Mouse (Mus musculus) CH12.LX (cell line): ENCODE results near the gene Akr7a5. TPM values are rescaled to one million over a fixed set of nuclear protein-coding genes. Genes with fewer than 3 reads are reported as not detected.

Experiments used
- DNase-seq: peaks from one replicate; pipeline ENCODE4 v3.0.0-alpha.2; 2013; ENCODE audit errors: extremely low read depth
- H3K27ac ChIP-seq: 2 replicates; pipeline ENCODE4 v1.5.1; 2012; ENCODE audit warnings: low read depth, mild to moderate bottlenecking, control low read depth, moderate library complexity; ENCODE audit not compliant: insufficient read depth
- H3K27me3 ChIP-seq: replicated peaks from 2 replicates; pipeline ENCODE3; 2012; ENCODE audit warnings: inconsistent platforms
- H3K36me3 ChIP-seq, 2 experiments: replicated peaks in 1 of 2; 2 replicates each; pipeline versions ENCODE3 to v1.6.1; 2012; ENCODE audit warnings: inconsistent platforms in 1 of 2, low read length in 1 of 2, mild to moderate bottlenecking in 1 of 2, mixed read lengths in 1 of 2, moderate library complexity in 1 of 2; ENCODE audit not compliant: control insufficient read depth in 1 of 2, insufficient read depth in 1 of 2
- H3K4me1 ChIP-seq, 2 experiments: 2 replicates each; pipeline ENCODE4 v1.6.1; 2012; ENCODE audit warnings: inconsistent platforms in 1 of 2, moderate library complexity in 1 of 2; ENCODE audit not compliant: insufficient read depth in 2 of 2, control insufficient read depth in 1 of 2
- H3K4me2 ChIP-seq: 2 replicates; pipeline ENCODE4 v1.6.1; 2012; ENCODE audit warnings: low read depth, mild to moderate bottlenecking, control low read depth; ENCODE audit not compliant: poor library complexity, insufficient read depth, severe bottlenecking
- H3K4me3 ChIP-seq, 3 experiments: fragments of 150-350 bp in 1 of 3; sonication (generic) in 1 of 3; replicated peaks in 1 of 3; 2 replicates each; pipeline versions ENCODE3 to v1.5.1; 2011 to 2012; ENCODE audit warnings: low read depth in 2 of 3, low read length in 2 of 3, mild to moderate bottlenecking in 2 of 3, moderate library complexity in 2 of 3, control low read depth in 1 of 3, improper control_type of control experiment in 1 of 3, inconsistent platforms in 1 of 3, mixed read lengths in 1 of 3; ENCODE audit not compliant: poor library complexity in 1 of 3
- H3K79me2 ChIP-seq: replicated peaks from 2 replicates; pipeline ENCODE4 v1.6.1; 2012; ENCODE audit warnings: mild to moderate bottlenecking, moderate library complexity; ENCODE audit not compliant: control insufficient read depth, poor library complexity, insufficient read depth, severe bottlenecking; ENCODE audit errors: extremely low read depth
- H3K9ac ChIP-seq: 2 replicates; pipeline ENCODE4 v1.6.1; 2012; ENCODE audit warnings: low read depth, mild to moderate bottlenecking, control low read depth, moderate library complexity; ENCODE audit not compliant: insufficient read depth
- H3K9me3 ChIP-seq: replicated peaks from 2 replicates; pipeline ENCODE3; 2012; ENCODE audit warnings: low read length, inconsistent platforms, mixed read lengths
- CHD1 ChIP-seq: IDR thresholded peaks from 2 replicates; pipeline ENCODE4 v1.6.1; 2012; ENCODE audit warnings: low read depth, low read length, improper control_type of control experiment, inconsistent platforms
- CHD2 ChIP-seq: IDR thresholded peaks from 2 replicates; pipeline ENCODE4 v1.6.1; 2011; ENCODE audit warnings: low read length, improper control_type of control experiment
- E2F4 ChIP-seq: IDR thresholded peaks from 2 replicates; pipeline ENCODE4 v1.6.1; 2011; ENCODE audit warnings: low read depth, low read length, improper control_type of control experiment; ENCODE audit not compliant: insufficient replicate concordance
- HCFC1 ChIP-seq: IDR thresholded peaks from 2 replicates; pipeline ENCODE4 v1.6.1; 2012; ENCODE audit warnings: low read depth, mild to moderate bottlenecking, inconsistent platforms, low read length, improper control_type of control experiment
- IRF4 ChIP-seq: IDR thresholded peaks from 2 replicates; pipeline ENCODE4 v1.6.1; 2014; ENCODE audit warnings: low read depth, mild to moderate bottlenecking, inconsistent platforms, low read length, improper control_type of control experiment
- JUN ChIP-seq: IDR thresholded peaks from 2 replicates; pipeline ENCODE4 v1.6.1; 2011; ENCODE audit warnings: low read depth, mild to moderate bottlenecking, low read length, improper control_type of control experiment, moderate library complexity; ENCODE audit not compliant: insufficient read depth
- KAT2A ChIP-seq: IDR thresholded peaks from 2 replicates; pipeline ENCODE4 v1.6.1; 2012; ENCODE audit warnings: low read length, improper control_type of control experiment, inconsistent platforms; ENCODE audit not compliant: insufficient replicate concordance
- MAX ChIP-seq: IDR thresholded peaks from 2 replicates; pipeline ENCODE4 v1.6.1; 2011; ENCODE audit warnings: low read length, improper control_type of control experiment
- MAZ ChIP-seq: IDR thresholded peaks from 2 replicates; pipeline ENCODE4 v1.6.1; 2012; ENCODE audit warnings: low read depth, mild to moderate bottlenecking, inconsistent platforms, low read length, improper control_type of control experiment, moderate library complexity
- MXI1 ChIP-seq: IDR thresholded peaks from 2 replicates; pipeline ENCODE4 v1.6.1; 2011; ENCODE audit warnings: mild to moderate bottlenecking, low read depth, low read length, improper control_type of control experiment
- MYC ChIP-seq: IDR thresholded peaks from 2 replicates; pipeline ENCODE4 v1.6.1; 2011; ENCODE audit warnings: low read depth, mild to moderate bottlenecking, improper control_type of control experiment, low read length
- NRF1 ChIP-seq: IDR thresholded peaks from 2 replicates; pipeline ENCODE4 v1.6.1; 2014; ENCODE audit warnings: low read depth, mild to moderate bottlenecking, inconsistent platforms, low read length, improper control_type of control experiment, moderate library complexity
- PAX5 ChIP-seq: IDR thresholded peaks from 2 replicates; pipeline ENCODE4 v1.6.1; 2012; ENCODE audit warnings: low read length, inconsistent platforms, mixed read lengths
- POLR2A ChIP-seq: IDR thresholded peaks from 2 replicates; pipeline ENCODE4 v1.6.1; 2011; ENCODE audit warnings: low read depth, mild to moderate bottlenecking, improper control_type of control experiment, low read length
- POLR2AphosphoS2 ChIP-seq: IDR thresholded peaks from 2 replicates; pipeline ENCODE4 v1.6.1; 2011; ENCODE audit warnings: low read depth, low read length, improper control_type of control experiment
- SIN3A ChIP-seq: IDR thresholded peaks from 2 replicates; pipeline ENCODE4 v1.6.1; 2012; ENCODE audit warnings: low read length, improper control_type of control experiment, inconsistent platforms
- TBP ChIP-seq: conservative IDR thresholded peaks from 2 replicates; pipeline ENCODE4 v1.6.1; 2011; ENCODE audit warnings: low read depth, low read length, improper control_type of control experiment
- TCF12 ChIP-seq: IDR thresholded peaks from 2 replicates; pipeline ENCODE4 v1.6.1; 2014; ENCODE audit warnings: low read depth, mild to moderate bottlenecking, inconsistent platforms, low read length, improper control_type of control experiment
- UBTF ChIP-seq: IDR thresholded peaks from 2 replicates; pipeline ENCODE4 v1.6.1; 2012; ENCODE audit warnings: low read depth, mild to moderate bottlenecking, inconsistent platforms, low read length, improper control_type of control experiment, moderate library complexity
- USF2 ChIP-seq: conservative IDR thresholded peaks from 2 replicates; pipeline ENCODE4 v1.6.1; 2011; ENCODE audit warnings: low read depth, low read length, improper control_type of control experiment
- ZKSCAN1 ChIP-seq: IDR thresholded peaks from 2 replicates; pipeline ENCODE4 v1.6.1; 2012; ENCODE audit warnings: low read depth, inconsistent platforms, low read length, improper control_type of control experiment, borderline replicate concordance
- ZNF384 ChIP-seq: IDR thresholded peaks from 2 replicates; pipeline ENCODE4 v1.6.1; 2012; ENCODE audit warnings: low read depth, low read length, improper control_type of control experiment, inconsistent platforms
- dilution Hi-C: fragments of 300-500 bp; cut with MboI; formaldehyde crosslinking; loops from 2 replicates; pipeline ENCODE4 v1.14.3; 2020; ENCODE audit warnings: low sequenced_read_pairs; ENCODE audit not compliant: extremely low pct_unique_long_range_greater_than_20kb, extremely low pct_ligation_motif_present
- in situ Hi-C: fragments of 300-500 bp; cut with MboI; formaldehyde crosslinking; loops from 3 replicates; pipeline ENCODE4 v1.14.3; 2019; ENCODE audit warnings: low sequenced_read_pairs, low pct_ligation_motif_present, low pct_unique_long_range_greater_than_20kb, mixed read lengths
- polyA plus RNA-seq: library from polyadenylated mRNA; unstranded; fragments of >175 nt; gene quantifications from 2 replicates; pipeline ENCODE4 v1.2.1, GENCODE M21; 2012; ENCODE audit warnings: low read depth; ENCODE audit not compliant: insufficient read length
- total RNA-seq, 2 experiments: library from RNA; depleted of rRNA; stranded (reverse); fragments of 300-350 nt in 1 of 2; fragments of >200 nt in 1 of 2; gene quantifications; 2 replicates each; pipeline ENCODE4 v1.2.3; 2012 to 2014

The Akr7a5 gene
- total and polyA plus RNA-seq, 3 experiments = 24.2 to 37.7 (median 27.0) TPM

- TF ChIP-seq KAT2A (no peak), TBP (no peak), CHD1 (no peak), TCF12 (no peak), NRF1 (no peak), MXI1 (no peak), ZKSCAN1 (no peak), MYC (no peak), POLR2AphosphoS2 (no peak)
- no peaks in the 10 kb centered on the region for H3K27me3 ChIP-seq
- no peak overlapping the region for H3K4me2 ChIP-seq
- H3K36me3 ChIP-seq = peaks cover 87 to 97% of the 10 kb centered on the region in 2 experiments
- no peaks in the 10 kb centered on the region for H3K79me2 ChIP-seq
- H3K4me3 ChIP-seq = no peak overlapping the region
- no peaks in the 10 kb centered on the region for H3K9me3 ChIP-seq
- DNase-seq = no peak
- dilution Hi-C loops (no loop called here), in situ Hi-C loops (no loop called here)
- no peak overlapping the region for H3K9ac ChIP-seq
- H3K27ac ChIP-seq = no peak overlapping the region
- no peaks in the 10 kb centered on the region for H3K4me1 ChIP-seq
Measured at GRCm38 (mm10) chr4:139360761-139361548, 50.4 kb downstream of the Akr7a5 start.

DNA sequence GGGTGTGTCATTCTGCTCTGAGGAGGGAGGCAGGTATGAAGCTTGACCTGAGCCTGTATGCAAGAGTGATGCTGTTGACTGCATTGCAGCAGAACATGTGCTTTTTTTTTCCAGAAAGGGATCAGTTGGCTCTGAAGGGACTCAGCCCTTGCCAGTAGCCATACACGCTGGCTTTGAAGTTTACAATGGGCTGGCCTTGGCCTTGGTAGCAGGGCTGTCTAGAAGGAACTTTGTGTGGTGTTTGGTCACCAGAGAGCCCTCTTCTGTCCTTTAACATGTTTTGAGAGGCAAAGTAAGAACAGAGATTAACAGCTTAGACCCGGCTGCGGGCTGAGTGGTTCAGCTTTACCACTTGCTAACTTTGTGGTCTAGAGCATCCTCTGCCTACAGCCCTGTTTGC, 56.8 kb downstream of the Akr7a5 start:
- Histone ChIP-seq H3K4me1 (no peaks in the 10 kb centered on the region), H3K27ac (no peak overlapping the region), H3K79me2 (no peaks in the 10 kb centered on the region), H3K9me3 (no peaks in the 10 kb centered on the region), H3K36me3 (peaks cover 83 to 95% of the 10 kb centered on the region in 2 experiments), H3K4me2 (no peak overlapping the region), H3K9ac (no peak overlapping the region), H3K27me3 (no peaks in the 10 kb centered on the region), H3K4me3 (no peak overlapping the region)
- dilution Hi-C loops = no loop called here
- no peak for DNase-seq
- no peak for TF ChIP-seq ZNF384
- TF ChIP-seq CHD2 = no peak
- no peak for TF ChIP-seq E2F4
- no peak for TF ChIP-seq TBP
- TF ChIP-seq MYC = no peak
- TF ChIP-seq HCFC1 = no peak
- TF ChIP-seq MXI1 = no peak
- TF ChIP-seq JUN = no peak
- TF ChIP-seq SIN3A = no peak
- TF ChIP-seq MAZ = no peak
- TF ChIP-seq UBTF = no peak
- no peak for TF ChIP-seq USF2
- no peak for TF ChIP-seq IRF4
- TF ChIP-seq POLR2A = no peak
- TF ChIP-seq PAX5 = no peak
- TF ChIP-seq MAX = no peak
- no peak for TF ChIP-seq POLR2AphosphoS2
- in situ Hi-C loops = no loop called here

Other genes with a start within 250 kb of the Akr7a5 start
- gene Htr6, start 235.2 kb upstream of the Akr7a5 start, total RNA-seq (2012; rRNA removed) = not detected in 2 replicates
- gene Htr6, start 235.2 kb upstream of the Akr7a5 start, total RNA-seq (2014; rRNA removed) = not detected in 2 replicates
- gene Htr6, start 235.2 kb upstream of the Akr7a5 start, polyA plus RNA-seq = not detected in 2 replicates
- 0.55 and 0.89 TPM in 2 replicates for gene Nbl1, start 217.8 kb upstream of the Akr7a5 start, total RNA-seq (2012; rRNA removed)
- 1.4 and 1.5 TPM in 2 replicates for gene Nbl1, start 217.8 kb upstream of the Akr7a5 start, total RNA-seq (2014; rRNA removed)
- gene Nbl1, start 217.8 kb upstream of the Akr7a5 start, polyA plus RNA-seq = 2.0 and 3.3 TPM in 2 replicates
- gene Minos1, start 179.6 kb upstream of the Akr7a5 start, total RNA-seq (2012; rRNA removed) = 139 and 151 TPM in 2 replicates
- gene Minos1, start 179.6 kb upstream of the Akr7a5 start, total RNA-seq (2014; rRNA removed) = 36.8 and 39.2 TPM in 2 replicates
- 410 and 418 TPM in 2 replicates for gene Minos1, start 179.6 kb upstream of the Akr7a5 start, polyA plus RNA-seq
- gene Capzb, start 117.8 kb upstream of the Akr7a5 start, total RNA-seq (2012; rRNA removed) = 83.5 and 86.4 TPM in 2 replicates
- 144 and 160 TPM in 2 replicates for gene Capzb, start 117.8 kb upstream of the Akr7a5 start, total RNA-seq (2014; rRNA removed)
- 382 and 388 TPM in 2 replicates for gene Capzb, start 117.8 kb upstream of the Akr7a5 start, polyA plus RNA-seq
- gene Pqlc2, start within 50 bp of the Akr7a5 start, total RNA-seq (2012; rRNA removed) = 6.2 and 7.1 TPM in 2 replicates
- 6.5 and 6.8 TPM in 2 replicates for gene Pqlc2, start within 50 bp of the Akr7a5 start, total RNA-seq (2014; rRNA removed)
- 7.4 and 8.1 TPM in 2 replicates for gene Pqlc2, start within 50 bp of the Akr7a5 start, polyA plus RNA-seq
- gene Mrto4, start 41.8 kb downstream of the Akr7a5 start, total RNA-seq (2012; rRNA removed) = 195 and 249 TPM in 2 replicates
- 176 and 190 TPM in 2 replicates for gene Mrto4, start 41.8 kb downstream of the Akr7a5 start, total RNA-seq (2014; rRNA removed)
- 225 and 275 TPM in 2 replicates for gene Mrto4, start 41.8 kb downstream of the Akr7a5 start, polyA plus RNA-seq
- 25.7 and 33.7 TPM in 2 replicates for gene Emc1, start 41.8 kb downstream of the Akr7a5 start, total RNA-seq (2012; rRNA removed)
- gene Emc1, start 41.8 kb downstream of the Akr7a5 start, total RNA-seq (2014; rRNA removed) = 19.1 and 20.8 TPM in 2 replicates
- 10.2 and 12.0 TPM in 2 replicates for gene Emc1, start 41.8 kb downstream of the Akr7a5 start, polyA plus RNA-seq
- 71.9 and 90.8 TPM in 2 replicates for gene Ubr4, start 41.9 kb downstream of the Akr7a5 start, total RNA-seq (2012; rRNA removed)
- gene Ubr4, start 41.9 kb downstream of the Akr7a5 start, total RNA-seq (2014; rRNA removed) = 26.0 and 43.0 TPM in 2 replicates
- 77.4 and 102 TPM in 2 replicates for gene Ubr4, start 41.9 kb downstream of the Akr7a5 start, polyA plus RNA-seq
- 2.1 and 3.0 TPM in 2 replicates for gene Iffo2, start 219.8 kb downstream of the Akr7a5 start, total RNA-seq (2012; rRNA removed)
- 0.28 and 0.38 TPM in 2 replicates for gene Iffo2, start 219.8 kb downstream of the Akr7a5 start, total RNA-seq (2014; rRNA removed)
- 0.42 and 0.60 TPM in 2 replicates for gene Iffo2, start 219.8 kb downstream of the Akr7a5 start, polyA plus RNA-seq